Mouse (Mus musculus) cerebellum, adult (tissue): ENCODE data around the gene Wbp1.

Source experiments
- ATAC-seq: cut with Nextera tagmentation; 2 replicates; pipeline ENCODE4 v1.9.2; 2017; ENCODE audit warnings: mild to moderate bottlenecking, moderate library complexity, mixed read lengths; ENCODE audit not compliant: insufficient number of reproducible peaks, low FRiP score, low TSS enrichment

The Wbp1 gene

GRCm38 (mm10) chr6:83087205-83087925 is 34.0 kb downstream of the Wbp1 start:
- ATAC-seq, result no peak

DNA sequence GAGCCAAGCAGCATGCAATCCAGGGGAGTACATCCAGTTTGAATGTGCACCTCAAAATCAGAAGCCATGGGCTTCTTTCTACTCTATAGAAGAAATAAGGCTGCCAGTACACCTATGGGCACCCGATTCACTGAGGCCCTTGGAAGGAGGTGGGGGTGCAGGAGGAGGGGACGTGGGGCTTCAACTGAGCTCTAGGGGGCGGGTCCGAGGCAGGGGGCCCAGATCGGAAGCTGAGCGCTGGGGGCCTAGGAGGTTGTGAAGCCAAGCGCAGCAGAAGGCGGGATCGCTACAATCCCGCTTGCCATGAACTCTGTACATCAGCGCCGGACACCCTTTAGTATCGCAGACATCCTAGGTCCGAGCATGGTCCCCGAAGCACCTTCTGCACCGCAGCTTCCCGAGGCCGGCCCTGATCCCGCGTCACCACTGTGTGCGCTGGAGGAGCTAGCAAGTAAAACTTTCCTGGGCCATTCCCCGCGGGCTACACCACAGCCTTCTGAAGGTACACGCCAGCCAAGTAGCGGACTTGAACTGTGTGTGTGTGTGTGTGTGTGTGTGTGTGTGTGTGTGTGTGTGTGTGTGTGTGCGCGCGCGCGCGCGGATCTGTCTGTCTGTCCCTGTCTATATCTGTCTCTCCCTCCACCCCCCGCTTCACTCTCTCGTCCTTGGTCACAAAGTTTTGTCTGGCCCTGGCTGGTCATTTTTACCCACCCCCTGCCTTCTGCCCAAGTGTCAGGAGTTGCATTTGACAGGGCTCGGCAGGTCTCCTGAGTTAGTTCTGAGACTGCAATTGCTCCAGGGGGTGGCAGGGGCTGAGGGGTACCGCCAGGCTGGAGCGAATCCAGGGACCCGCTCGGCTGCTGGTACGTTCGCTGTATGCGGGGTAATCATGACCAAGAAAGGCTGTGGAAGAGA is 35.0 kb downstream of the Wbp1 start, which contains the start of gene Lbx2:
Gene Lbx2, plus strand, starts transcription at position 247 of the 915 bp plus-strand sequence.
- ATAC-seq, result no peak

GRCm38 (mm10) chr6:83084477-83084876 is 36.9 kb downstream of the Wbp1 start:
- no peak for ATAC-seq

DNA sequence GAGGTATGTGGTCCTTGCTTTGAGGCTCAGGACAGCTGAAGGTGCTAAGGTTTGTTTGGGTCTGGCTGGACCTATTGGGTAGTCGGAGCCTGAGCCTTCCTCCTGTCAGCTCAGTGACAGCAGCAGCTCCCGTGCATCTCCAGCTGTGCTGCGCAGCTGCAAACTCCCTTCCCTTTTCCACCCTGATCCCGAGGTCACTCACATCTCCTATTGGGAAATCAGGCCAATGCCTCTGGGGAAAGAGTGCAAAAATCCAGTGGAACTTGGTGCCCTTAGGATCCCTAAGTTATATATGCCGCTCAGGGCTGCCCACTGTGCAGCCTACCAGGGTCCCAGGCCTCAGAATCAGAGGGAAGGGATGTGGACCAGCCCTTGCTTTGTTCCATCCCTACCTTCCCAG is 37.9 kb downstream of the Wbp1 start:
- no peak for ATAC-seq

- no peak for ATAC-seq
These were observed 41.1 kb downstream of the Wbp1 start for GRCm38 (mm10) chr6:83080210-83080609.

DNA sequence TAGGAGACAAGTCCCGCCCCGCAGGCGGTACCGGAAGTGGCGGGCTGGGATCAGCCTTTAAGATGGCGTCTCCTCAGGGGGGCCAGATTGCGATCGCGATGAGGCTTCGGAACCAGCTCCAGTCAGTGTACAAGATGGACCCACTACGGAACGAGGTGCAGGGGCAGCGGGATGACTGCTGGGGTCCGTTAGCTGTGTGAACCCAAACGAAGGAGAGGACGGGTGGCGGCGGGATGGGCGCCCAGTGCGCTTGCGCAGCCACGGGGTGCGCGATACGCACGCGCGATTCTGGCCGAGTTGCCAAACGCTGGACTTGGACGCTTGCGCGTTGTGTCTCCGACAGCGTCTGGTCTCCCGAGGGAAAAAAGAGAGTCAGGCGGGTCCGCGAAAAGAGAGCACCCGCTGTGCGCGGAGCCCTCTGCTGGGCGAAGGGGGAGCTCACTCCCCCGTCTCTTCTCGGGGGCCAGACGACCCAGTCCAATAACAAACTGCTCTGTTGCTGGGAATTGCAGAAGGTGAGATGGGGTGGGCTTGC is 43.0 kb downstream of the Wbp1 start:
- peak; percentile 72 for ATAC-seq

GRCm38 (mm10) chr6:83077630-83078323 is 43.6 kb downstream of the Wbp1 start, which contains the start of gene Pcgf1:
Pcgf1 (plus strand) TSS chr6:83077869.
- ATAC-seq, result peak; percentile 87

DNA sequence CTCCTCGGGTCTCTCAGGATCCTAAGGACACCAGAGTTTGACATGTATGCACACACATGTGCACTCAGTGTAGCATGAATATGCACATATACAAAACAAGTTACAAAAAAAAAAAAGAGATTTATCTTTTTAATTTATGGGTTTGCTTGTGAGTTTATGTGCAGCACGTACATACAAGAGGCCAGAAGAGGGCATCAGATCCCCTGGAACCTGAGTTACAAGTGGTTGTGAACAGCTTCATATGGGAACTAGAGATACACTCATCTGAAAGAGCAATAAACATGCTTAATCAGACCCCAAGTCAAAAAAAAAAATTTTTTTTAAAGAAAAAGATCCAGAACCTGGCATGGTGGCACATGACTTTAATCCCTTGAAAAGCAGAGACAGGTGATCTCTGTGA is 46.4 kb downstream of the Wbp1 start:
- no peak for ATAC-seq

DNA sequence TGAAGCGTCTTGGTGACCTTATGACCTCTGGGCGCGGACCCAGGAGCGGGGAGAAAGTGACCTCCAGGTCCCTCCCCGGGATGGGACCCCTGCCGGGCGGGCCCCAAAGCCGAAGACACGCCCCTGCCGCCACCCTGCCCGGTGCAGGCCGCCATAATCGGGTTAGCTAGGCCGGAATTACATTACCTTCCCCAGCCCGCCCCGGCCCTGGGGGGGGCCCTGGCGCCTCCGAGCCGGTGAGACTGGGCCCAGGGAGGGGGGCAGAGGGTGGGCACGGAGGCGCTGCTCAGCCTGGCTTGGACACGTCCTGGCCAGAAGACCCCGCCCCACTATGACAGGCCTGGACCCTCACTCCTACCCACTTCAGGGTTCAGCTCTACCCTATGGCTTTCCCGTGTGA is 50.1 kb downstream of the Wbp1 start:
- no peak for ATAC-seq

- ATAC-seq, result no peak
These were observed 50.8 kb downstream of the Wbp1 start for GRCm38 (mm10) chr6:83070311-83071219.

DNA sequence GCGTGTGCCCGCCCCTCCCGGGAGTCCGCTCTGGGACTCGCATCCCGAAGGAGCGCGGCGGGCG is 51.3 kb downstream of the Wbp1 start, which contains the start of gene Tlx2:
Gene Tlx2, minus strand, starts transcription at position 47 of the 64 bp plus-strand sequence.
- no peak for ATAC-seq

DNA sequence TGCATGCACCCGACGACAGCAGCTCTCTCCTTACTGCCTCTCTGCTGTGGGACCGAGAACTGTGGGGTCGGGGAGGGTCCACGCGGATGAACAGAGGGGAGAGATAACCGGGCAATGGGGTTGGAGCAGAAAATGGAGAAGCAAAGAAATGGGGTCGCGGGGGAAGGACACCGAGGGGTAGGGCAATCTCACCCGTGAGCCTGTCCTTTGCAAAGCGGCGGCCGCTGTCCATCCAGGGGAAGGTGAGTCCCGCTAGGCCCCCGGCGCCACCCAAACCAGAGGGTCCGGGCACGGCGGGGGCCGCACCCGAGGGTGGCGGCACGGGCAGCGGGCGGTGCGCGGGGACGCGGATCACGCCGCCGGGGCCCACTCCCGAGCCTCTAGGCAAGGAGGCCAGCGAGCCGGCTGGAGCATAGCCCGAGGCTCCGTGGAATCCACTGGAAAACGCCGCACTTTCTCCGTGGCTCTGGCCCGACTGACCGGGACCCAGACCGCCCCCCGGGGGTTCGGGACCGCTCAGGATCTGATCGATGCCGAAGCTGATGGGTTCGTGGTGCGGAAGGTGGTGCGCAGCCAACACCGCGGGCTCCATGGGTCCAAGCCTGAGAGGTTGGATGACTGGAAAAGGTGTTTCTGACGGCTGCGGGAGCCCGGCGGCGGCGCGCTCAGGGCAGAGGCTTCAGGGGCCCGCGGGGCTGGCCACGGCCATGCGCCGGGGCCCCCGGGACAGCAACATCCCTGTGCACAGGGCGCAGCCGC is 51.7 kb downstream of the Wbp1 start:
- ATAC-seq, result no peak
